Mouse (Mus musculus) kidney, postnatal 0 days (tissue): ENCODE measurements around the gene Raly. TPM values are rescaled to one million over a fixed set of nuclear protein-coding genes. Genes with fewer than 3 reads are reported as not detected.

Experiments used
- ATAC-seq: fragments of 200-750 bp; cut with Nextera tagmentation; replicated peaks from 2 replicates; pipeline ENCODE4 v1.8.0; 2017; ENCODE audit warnings: low read depth, moderate number of reproducible peaks, moderate TSS enrichment, moderate library complexity; ENCODE audit not compliant: low FRiP score
- DNase-seq: peaks from one replicate; pipeline ENCODE4 v3.0.0-alpha.2; 2016; ENCODE audit warnings: low spot score
- H3K27ac ChIP-seq: fragments of 300-500 bp; sonication (generic); 2 replicates; pipeline ENCODE4 v1.5.1; 2014; ENCODE audit warnings: mild to moderate bottlenecking
- H3K27me3 ChIP-seq: fragments of 300-500 bp; sonication (generic); 2 replicates; pipeline ENCODE4 v1.6.1; 2014; ENCODE audit warnings: low read length, mixed read lengths; ENCODE audit not compliant: insufficient read depth
- H3K36me3 ChIP-seq: fragments of 300-500 bp; sonication (generic); 2 replicates; pipeline ENCODE4 v1.6.1; 2014; ENCODE audit warnings: low read length, mixed read lengths; ENCODE audit not compliant: insufficient read depth
- H3K4me1 ChIP-seq: fragments of 300-500 bp; sonication (generic); replicated peaks from 2 replicates; pipeline ENCODE4 v1.6.1; 2014; ENCODE audit warnings: antibody characterized with exemption, low read length, mixed read lengths; ENCODE audit not compliant: insufficient read depth
- H3K4me2 ChIP-seq: fragments of 300-500 bp; sonication (generic); 2 replicates; pipeline ENCODE4 v1.6.1; 2014; ENCODE audit warnings: mild to moderate bottlenecking, low read length, moderate library complexity, mixed read lengths
- H3K4me3 ChIP-seq: fragments of 300-500 bp; sonication (generic); replicated peaks from 2 replicates; pipeline ENCODE4 v1.5.1; 2014; ENCODE audit warnings: low read depth, low read length
- H3K9ac ChIP-seq: fragments of 300-500 bp; sonication (generic); 2 replicates; pipeline ENCODE4 v1.6.1; 2014; ENCODE audit warnings: low read depth, low read length
- H3K9me3 ChIP-seq: fragments of 300-500 bp; sonication (generic); replicated peaks from 2 replicates; pipeline ENCODE4 v1.6.1; 2016; ENCODE audit warnings: low read length, inconsistent platforms, mixed read lengths
- CTCF ChIP-seq: IDR thresholded peaks from 2 replicates; pipeline ENCODE4 v1.5.1; 2016; ENCODE audit warnings: antibody characterized with exemption, low read depth, mild to moderate bottlenecking, moderate library complexity
- WGBS: fragments of 180-500 bp; shearing (Covaris S2); extraction: QIAGEN DNeasy Blood & Tissue Kit; methylation state at CpG from one replicate; pipeline ENCODE4 v1.1.7; 2014; 5-methylcytosine and 5-hydroxymethylcytosine counted together
- polyA plus RNA-seq: library from polyadenylated mRNA; unstranded; fragments of >200 nt; fragmentation: Nextera tagmentation; extraction: Ambion mirVana; gene quantifications from 2 replicates; pipeline ENCODE4 v1.2.1, GENCODE M21; 2015

Gene Raly
- polyA plus RNA-seq, 1 experiment from 2014 or later: 31.6 TPM

- no peak overlapping the region for H3K4me2 ChIP-seq
- no peaks in the 10 kb centered on the region for H3K4me1 ChIP-seq
- DNase-seq: peak; percentile 79
- TF ChIP-seq CTCF: no peak
- no peak overlapping the region for H3K4me3 ChIP-seq
- H3K27me3 ChIP-seq: no peaks in the 10 kb centered on the region
- no peak overlapping the region for H3K9ac ChIP-seq
- WGBS: 50% methylated on average over 8 of the region's 8 CpGs
- H3K36me3 ChIP-seq: no peaks in the 10 kb centered on the region
- H3K27ac ChIP-seq: no peak overlapping the region
- H3K9me3 ChIP-seq: no peaks in the 10 kb centered on the region
- ATAC-seq: no peak
Measured at GRCm38 (mm10) chr2:154765554-154766008, 25.3 kb upstream of the Raly start.

GRCm38 (mm10) chr2:154767051-154767450 is 23.8 kb upstream of the Raly start:
- Histone ChIP-seq H3K9ac (no peak overlapping the region), H3K36me3 (no peaks in the 10 kb centered on the region), H3K27me3 (no peaks in the 10 kb centered on the region), H3K4me2 (no peak overlapping the region), H3K4me1 (no peaks in the 10 kb centered on the region), H3K4me3 (no peak overlapping the region), H3K27ac (no peak overlapping the region), H3K9me3 (no peaks in the 10 kb centered on the region)
- ATAC-seq (no peak), DNase-seq (no peak)
- TF ChIP-seq CTCF: no peak
- WGBS: 89% methylated on average over 6 of the region's 6 CpGs

GRCm38 (mm10) chr2:154769930-154770329 is 21.0 kb upstream of the Raly start, which contains the start of gene Gm14214:
Gene Gm14214 (minus strand): TSS chr2:154770030.
- H3K4me2 ChIP-seq: no peak within 1 kb of the TSS
- no peak for TF ChIP-seq CTCF
- no peak within 1 kb of the TSS for H3K27ac ChIP-seq
- H3K9me3 ChIP-seq: no peaks in the 10 kb centered on the region
- DNase-seq: no peak
- no peaks in the 10 kb centered on the region for H3K36me3 ChIP-seq
- H3K27me3 ChIP-seq: no peaks in the 10 kb centered on the region
- no peaks in the 10 kb centered on the region for H3K4me1 ChIP-seq
- no peak within 1 kb of the TSS for H3K4me3 ChIP-seq
- H3K9ac ChIP-seq: no peak within 1 kb of the TSS
- ATAC-seq: no peak

- Histone ChIP-seq H3K27ac (no peak overlapping the region), H3K9ac (no peak overlapping the region), H3K36me3 (no peaks in the 10 kb centered on the region), H3K4me2 (no peak overlapping the region), H3K9me3 (no peaks in the 10 kb centered on the region), H3K27me3 (no peaks in the 10 kb centered on the region), H3K4me1 (no peaks in the 10 kb centered on the region), H3K4me3 (no peak overlapping the region)
- DNase-seq (no peak), ATAC-seq (no peak)
- 76% methylated on average over 8 of the region's 8 CpGs for WGBS
- no peak for TF ChIP-seq CTCF
Measured at GRCm38 (mm10) chr2:154771604-154772003, 19.3 kb upstream of the Raly start.

GRCm38 (mm10) chr2:154774032-154774431 is 16.9 kb upstream of the Raly start:
- Histone ChIP-seq H3K4me1 (no peaks in the 10 kb centered on the region), H3K9ac (no peak overlapping the region), H3K27me3 (no peaks in the 10 kb centered on the region), H3K4me2 (no peak overlapping the region), H3K36me3 (no peaks in the 10 kb centered on the region), H3K27ac (no peak overlapping the region), H3K9me3 (no peaks in the 10 kb centered on the region), H3K4me3 (no peak overlapping the region)
- DNase-seq: peak; percentile 56
- peak; percentile 59 for TF ChIP-seq CTCF
- WGBS: 89% methylated on average over 1 of the region's 1 CpGs
- no peak for ATAC-seq

GRCm38 (mm10) chr2:154776496-154776895 is 14.4 kb upstream of the Raly start:
- DNase-seq: no peak
- Histone ChIP-seq H3K27ac (no peak overlapping the region), H3K9me3 (no peaks in the 10 kb centered on the region), H3K36me3 (no peaks in the 10 kb centered on the region), H3K4me1 (no peaks in the 10 kb centered on the region), H3K9ac (no peak overlapping the region), H3K4me3 (no peak overlapping the region), H3K27me3 (no peaks in the 10 kb centered on the region), H3K4me2 (no peak overlapping the region)
- ATAC-seq: no peak
- 64% methylated on average over 7 of the region's 7 CpGs for WGBS
- TF ChIP-seq CTCF: no peak

- TF ChIP-seq CTCF: no peak
- WGBS: 54% methylated on average over 3 of the region's 3 CpGs
Measured at GRCm38 (mm10) chr2:154779648-154780047, 11.2 kb upstream of the Raly start.

More at GRCm38 (mm10) chr2:154779648-154780047, 11.2 kb upstream of the Raly start:
- DNase-seq (no peak), ATAC-seq (no peak)
- H3K4me2 ChIP-seq: no peak overlapping the region
- H3K36me3 ChIP-seq: no peaks in the 10 kb centered on the region
- H3K4me3 ChIP-seq: no peak overlapping the region
- 0 out of 2 replicates have a peak, but pooled peaks cover 3% of the 10 kb centered on the region for H3K4me1 ChIP-seq
- no peaks in the 10 kb centered on the region for H3K27me3 ChIP-seq
- H3K9ac ChIP-seq: no peak overlapping the region
- H3K9me3 ChIP-seq: no peaks in the 10 kb centered on the region
- no peak overlapping the region for H3K27ac ChIP-seq
